Mouse (Mus musculus) midbrain, embryonic 12.5 days (tissue): ENCODE measurements around the gene Runx1. TPM values are rescaled to one million over a fixed set of nuclear protein-coding genes. Genes with fewer than 3 reads are reported as not detected.

Experiments used
- ATAC-seq: fragments of 200-750 bp; cut with Nextera tagmentation; 2 replicates; pipeline ENCODE4 v1.8.0; 2017; ENCODE audit warnings: low read depth, moderate TSS enrichment, moderate library complexity; ENCODE audit not compliant: low FRiP score
- H3K27ac ChIP-seq: fragments of 300-500 bp; sonication (generic); replicated peaks from 2 replicates; pipeline ENCODE4 v1.5.1; 2016; ENCODE audit warnings: mild to moderate bottlenecking
- H3K27me3 ChIP-seq: fragments of 300-500 bp; sonication (generic); 2 replicates; pipeline ENCODE4 v1.6.1; 2016; ENCODE audit warnings: mild to moderate bottlenecking
- H3K36me3 ChIP-seq: fragments of 300-500 bp; sonication (generic); 2 replicates; pipeline ENCODE4 v1.6.1; 2016
- H3K4me1 ChIP-seq: fragments of 300-500 bp; sonication (generic); 2 replicates; pipeline ENCODE4 v1.6.1; 2016
- H3K4me2 ChIP-seq: fragments of 300-500 bp; sonication (generic); replicated peaks from 2 replicates; pipeline ENCODE4 v1.6.1; 2016; ENCODE audit warnings: mild to moderate bottlenecking, moderate library complexity
- H3K4me3 ChIP-seq: fragments of 300-500 bp; sonication (generic); 2 replicates; pipeline ENCODE4 v1.5.1; 2016; ENCODE audit warnings: mild to moderate bottlenecking
- H3K9ac ChIP-seq: fragments of 300-500 bp; sonication (generic); replicated peaks from 2 replicates; pipeline ENCODE4 v1.6.1; 2016; ENCODE audit warnings: mild to moderate bottlenecking, moderate library complexity
- H3K9me3 ChIP-seq: fragments of 300-500 bp; sonication (generic); 2 replicates; pipeline ENCODE4 v1.6.1; 2016; ENCODE audit warnings: mild to moderate bottlenecking
- WGBS: fragments of 180-500 bp; shearing (Covaris S2); methylation state at CpG from one replicate; pipeline ENCODE4 v1.1.7; 2016; 5-methylcytosine and 5-hydroxymethylcytosine counted together
- polyA plus RNA-seq: library from polyadenylated mRNA; unstranded; fragments of >200 nt; fragmentation: Nextera tagmentation; extraction: Ambion mirVana; gene quantifications from 2 replicates; pipeline ENCODE4 v1.2.1, GENCODE M21; 2016

Gene Runx1
- polyA plus RNA-seq, 1 experiment from 2014 or later: 3.6 TPM

DNA sequence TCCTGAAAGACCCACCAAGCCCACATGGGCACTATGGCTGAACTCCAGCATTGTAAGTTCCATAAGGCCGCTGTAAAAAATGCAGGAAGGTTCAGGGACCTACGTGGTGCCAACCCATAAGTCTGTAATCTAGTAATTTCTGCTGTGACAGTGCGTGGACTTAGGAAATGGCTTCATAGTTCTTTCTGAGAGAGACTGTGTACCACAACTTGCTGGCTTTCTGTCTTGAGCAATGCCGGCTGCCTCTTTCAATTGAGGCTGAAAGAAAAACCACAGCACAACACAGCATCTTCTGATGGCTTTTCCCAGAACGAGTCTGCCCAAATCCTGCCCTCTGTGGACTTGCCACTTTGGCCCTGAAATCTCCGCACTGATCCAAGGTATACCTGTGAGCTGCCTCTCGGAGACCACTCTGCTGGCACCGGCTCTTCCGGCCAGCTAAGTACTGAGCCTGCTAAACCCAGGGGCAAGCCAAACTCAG, 1.2 kb downstream of the Runx1 start:
- Histone ChIP-seq H3K4me3 (no peak overlapping the region), H3K4me2 (no peak overlapping the region), H3K4me1 (peaks cover 16% of the 10 kb centered on the region), H3K27me3 (peaks cover 9% of the 10 kb centered on the region), H3K36me3 (no peaks in the 10 kb centered on the region), H3K9ac (no peak overlapping the region), H3K9me3 (no peaks in the 10 kb centered on the region), H3K27ac (no peak overlapping the region)
- no peak for ATAC-seq
- WGBS: 89% methylated on average over 9 of the region's 9 CpGs

DNA sequence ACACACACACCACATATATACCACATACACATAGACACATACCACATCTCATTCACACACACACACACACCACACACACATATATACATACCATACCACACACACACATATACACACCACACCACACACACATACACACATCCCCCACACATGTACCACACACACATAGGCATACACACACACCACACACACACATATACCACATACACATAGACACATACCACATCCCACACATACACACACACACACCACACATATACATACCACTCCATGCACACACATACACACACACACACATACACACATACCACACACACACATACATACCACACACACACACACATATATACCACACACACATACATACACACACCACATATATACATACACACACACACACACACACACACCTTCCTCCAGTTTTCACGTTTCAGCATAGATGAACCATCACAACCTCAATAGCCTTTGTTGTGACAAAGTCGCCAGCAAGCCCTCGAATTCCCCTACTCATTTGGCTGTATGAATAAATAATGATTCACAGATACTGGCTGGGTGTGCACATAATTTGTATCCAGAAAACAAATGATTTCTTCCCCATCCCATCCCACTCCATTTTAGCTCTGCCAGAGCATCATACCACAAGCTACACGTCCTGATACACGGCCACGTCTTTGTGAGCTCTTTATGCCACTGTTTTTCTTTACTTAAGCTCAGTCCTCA, 1.8 kb downstream of the Runx1 start:
- Histone ChIP-seq H3K36me3 (no peaks in the 10 kb centered on the region), H3K9ac (no peak overlapping the region), H3K4me2 (no peak overlapping the region), H3K4me1 (peaks cover 16% of the 10 kb centered on the region), H3K4me3 (no peak overlapping the region), H3K27ac (no peak overlapping the region), H3K27me3 (peaks cover 3% of the 10 kb centered on the region), H3K9me3 (no peaks in the 10 kb centered on the region)
- 81% methylated on average over 6 of the region's 6 CpGs for WGBS
- ATAC-seq: no peak

DNA sequence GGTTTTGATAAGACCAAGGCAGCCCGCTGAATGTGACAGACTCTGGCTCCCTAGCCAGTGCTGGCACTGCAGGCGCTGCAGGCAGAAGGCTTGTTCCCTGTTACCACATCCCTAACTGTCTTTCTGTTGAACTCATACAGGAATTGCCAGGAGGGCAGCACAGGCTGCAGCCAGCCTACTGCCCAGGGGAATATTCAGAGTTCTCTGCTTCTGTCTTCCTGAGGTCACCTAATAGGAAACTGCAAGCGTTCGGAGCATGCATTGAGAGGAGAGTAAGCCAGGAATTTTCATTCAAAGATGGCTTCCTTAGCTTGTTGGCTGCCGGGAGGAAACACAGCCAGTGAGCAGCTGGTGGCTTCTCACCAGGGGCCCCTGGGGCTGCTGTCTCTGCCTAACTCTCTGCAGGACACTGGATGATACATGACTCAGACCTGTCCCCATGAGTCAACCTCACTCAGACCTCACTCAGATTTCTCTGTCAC, 2.5 kb downstream of the Runx1 start:
- no peaks in the 10 kb centered on the region; the same call in 1 of the 2 replicates for H3K27me3 ChIP-seq
- no peak overlapping the region for H3K4me2 ChIP-seq
- H3K4me1 ChIP-seq: peaks cover 15% of the 10 kb centered on the region
- H3K4me3 ChIP-seq: no peak overlapping the region
- no peak overlapping the region for H3K27ac ChIP-seq
- no peaks in the 10 kb centered on the region for H3K9me3 ChIP-seq
- no peak overlapping the region for H3K9ac ChIP-seq
- 53% methylated on average over 5 of the region's 5 CpGs for WGBS
- ATAC-seq: no peak
- H3K36me3 ChIP-seq: no peaks in the 10 kb centered on the region

DNA sequence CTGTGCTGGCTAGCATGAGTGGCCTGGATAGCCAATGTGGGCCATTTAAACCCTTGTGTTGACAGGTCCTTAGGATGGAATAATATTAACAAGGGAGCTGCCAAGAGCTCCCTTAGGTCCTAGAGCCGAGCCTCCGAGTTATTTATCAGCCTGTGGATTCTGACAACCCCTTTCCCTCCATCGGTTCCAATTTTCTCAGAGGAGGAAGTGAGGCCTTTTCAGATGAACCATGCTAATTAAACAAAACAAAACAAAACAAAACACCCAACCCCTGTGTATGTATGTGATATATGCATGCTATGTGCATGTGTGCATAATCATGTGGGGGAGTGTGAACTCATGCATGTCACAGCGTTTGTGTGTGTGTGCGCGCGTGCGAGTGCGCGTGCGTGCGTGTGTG, 3.3 kb downstream of the Runx1 start:
- H3K9me3 ChIP-seq: no peaks in the 10 kb centered on the region
- H3K27me3 ChIP-seq: no peaks in the 10 kb centered on the region; the same call in 1 of the 2 replicates
- no peaks in the 10 kb centered on the region for H3K36me3 ChIP-seq
- H3K4me2 ChIP-seq: no peak overlapping the region
- no peak overlapping the region for H3K9ac ChIP-seq
- no peak for ATAC-seq
- peaks cover 8% of the 10 kb centered on the region; the same call in 1 of the 2 replicates for H3K4me1 ChIP-seq
- no peak overlapping the region for H3K27ac ChIP-seq
- 88% methylated on average over 12 of the region's 12 CpGs for WGBS
- H3K4me3 ChIP-seq: no peak overlapping the region

DNA sequence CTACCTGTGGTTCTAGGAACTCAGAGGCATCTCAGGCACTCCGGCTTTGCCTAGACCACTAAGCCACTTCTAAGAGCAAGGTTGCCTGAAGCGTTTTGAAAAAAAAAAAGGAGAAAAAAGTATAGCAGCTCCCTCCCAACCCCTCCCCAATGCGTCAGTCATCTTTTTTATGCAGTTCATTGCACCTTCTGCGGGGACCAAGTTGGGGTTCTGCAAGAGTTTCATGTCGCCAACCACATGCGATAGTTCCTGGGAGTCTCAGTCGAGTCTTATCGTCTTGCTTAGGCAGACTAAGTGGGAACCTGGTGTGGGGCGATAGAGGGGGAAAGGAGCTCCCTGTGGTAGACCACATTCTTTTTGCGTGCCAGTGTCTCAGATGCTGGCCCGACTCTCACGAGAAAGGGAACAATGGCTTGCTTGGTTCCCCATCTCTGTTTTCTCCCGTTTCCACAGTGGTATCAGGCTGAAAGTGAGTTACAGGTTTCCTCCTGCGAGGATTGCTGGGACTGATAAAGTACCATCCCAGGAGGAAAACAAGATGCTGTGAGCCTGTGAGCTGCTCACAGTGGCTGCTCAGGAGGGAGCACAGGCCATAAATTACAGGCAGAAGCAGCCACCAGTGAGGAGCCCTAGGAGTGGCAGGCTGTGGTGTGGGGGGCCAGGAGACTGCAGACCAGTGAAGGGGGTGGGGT, 3.9 kb downstream of the Runx1 start:
- Histone ChIP-seq H3K27me3 (no peaks in the 10 kb centered on the region; the same call in 1 of the 2 replicates), H3K9ac (no peak overlapping the region), H3K9me3 (no peaks in the 10 kb centered on the region), H3K27ac (no peak overlapping the region), H3K36me3 (no peaks in the 10 kb centered on the region), H3K4me1 (peaks cover 3% of the 10 kb centered on the region; the same call in 1 of the 2 replicates), H3K4me3 (no peak overlapping the region), H3K4me2 (no peak overlapping the region)
- no peak for ATAC-seq
- WGBS: 73% methylated on average over 14 of the region's 14 CpGs

DNA sequence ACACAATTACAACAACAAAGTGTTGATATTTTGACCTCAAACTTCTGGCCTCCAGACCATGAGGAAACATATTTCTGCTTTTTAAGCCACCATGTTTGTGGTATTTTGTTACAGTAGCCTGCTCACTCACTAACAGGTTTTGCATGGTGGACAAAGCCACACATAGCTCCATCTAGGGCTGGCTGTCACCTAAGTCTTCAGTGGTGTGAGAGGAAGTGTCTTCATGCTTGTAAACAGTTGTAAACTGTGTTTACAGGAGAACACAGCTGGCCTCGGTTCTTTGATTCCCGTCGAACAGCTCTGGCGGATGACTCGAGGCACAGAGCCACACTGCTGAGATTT, 4.4 kb downstream of the Runx1 start:
- no peaks in the 10 kb centered on the region for H3K4me1 ChIP-seq
- H3K9ac ChIP-seq: no peak overlapping the region
- no peaks in the 10 kb centered on the region for H3K9me3 ChIP-seq
- no peaks in the 10 kb centered on the region; the same call in 1 of the 2 replicates for H3K27me3 ChIP-seq
- no peak for ATAC-seq
- no peaks in the 10 kb centered on the region for H3K36me3 ChIP-seq
- WGBS: 81% methylated on average over 5 of the region's 5 CpGs
- H3K27ac ChIP-seq: no peak overlapping the region
- H3K4me2 ChIP-seq: no peak overlapping the region
- no peak overlapping the region for H3K4me3 ChIP-seq

DNA sequence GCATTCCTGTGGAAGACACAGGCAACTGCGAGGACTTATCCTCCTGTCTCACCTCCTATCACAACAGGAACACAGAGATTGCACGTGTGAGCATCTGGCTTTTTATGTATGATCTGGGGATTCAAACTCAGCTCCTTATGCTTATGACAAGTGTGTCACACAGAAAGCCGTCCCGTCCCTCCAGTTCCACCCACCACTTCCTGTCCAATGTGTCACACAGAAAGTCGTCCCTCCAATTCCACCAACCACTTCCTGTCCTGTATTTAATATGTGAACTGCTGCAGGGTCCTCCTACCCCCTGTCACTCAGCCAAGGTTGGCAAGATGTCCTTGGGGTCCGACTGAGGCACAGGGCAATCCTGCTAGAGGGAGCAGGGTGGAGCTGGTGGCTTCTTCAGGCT, 5.5 kb downstream of the Runx1 start:
- Histone ChIP-seq H3K27ac (no peak overlapping the region), H3K9me3 (no peaks in the 10 kb centered on the region), H3K27me3 (no peaks in the 10 kb centered on the region; the same call in 1 of the 2 replicates), H3K36me3 (no peaks in the 10 kb centered on the region), H3K4me1 (no peaks in the 10 kb centered on the region), H3K4me2 (no peak overlapping the region), H3K4me3 (no peak overlapping the region), H3K9ac (no peak overlapping the region)
- 89% methylated on average over 6 of the region's 6 CpGs for WGBS
- ATAC-seq: no peak

DNA sequence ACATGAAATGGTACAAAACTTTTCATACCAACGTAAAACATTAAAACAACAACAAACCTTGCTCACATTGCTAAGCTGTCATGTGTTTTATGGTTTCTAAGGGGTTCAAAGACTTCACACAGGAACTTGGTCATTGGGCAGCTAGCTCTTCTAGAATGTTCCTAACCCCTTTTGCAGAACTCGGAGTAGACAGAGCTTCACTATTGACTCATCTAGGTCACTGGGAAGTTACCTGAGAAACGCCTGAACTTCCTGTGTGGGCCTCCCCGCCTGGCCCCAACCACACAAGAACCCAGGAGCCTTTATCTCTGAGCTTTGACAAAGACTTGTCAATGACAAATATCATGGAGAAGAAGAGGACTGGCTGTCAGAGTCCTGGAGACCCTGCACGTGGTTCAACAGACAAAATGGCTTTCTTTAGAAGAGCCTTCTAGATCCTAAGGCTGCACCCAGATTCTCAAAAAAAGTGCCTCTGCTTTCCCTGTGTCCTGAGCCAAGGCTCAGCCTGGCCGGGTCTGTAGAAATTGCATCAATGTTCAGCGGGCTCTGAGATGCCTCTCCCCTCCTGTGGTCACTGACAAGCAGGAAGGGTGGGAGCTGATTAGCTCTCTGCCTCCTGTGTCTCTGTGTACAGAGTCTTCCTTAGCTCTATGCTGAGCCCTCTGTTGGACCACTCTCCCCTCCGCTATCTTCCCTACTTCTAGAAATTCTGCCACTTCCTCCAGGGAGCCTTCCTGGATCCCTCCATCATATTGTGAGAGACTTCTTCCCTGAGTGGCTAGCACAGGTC, 7.3 kb downstream of the Runx1 start:
- Histone ChIP-seq H3K27me3 (no peaks in the 10 kb centered on the region), H3K4me2 (no peak overlapping the region), H3K9me3 (no peaks in the 10 kb centered on the region), H3K4me1 (no peaks in the 10 kb centered on the region), H3K27ac (no peak overlapping the region), H3K4me3 (no peak overlapping the region), H3K9ac (no peak overlapping the region), H3K36me3 (no peaks in the 10 kb centered on the region)
- no peak for ATAC-seq
- WGBS: 83% methylated on average over 8 of the region's 8 CpGs

DNA sequence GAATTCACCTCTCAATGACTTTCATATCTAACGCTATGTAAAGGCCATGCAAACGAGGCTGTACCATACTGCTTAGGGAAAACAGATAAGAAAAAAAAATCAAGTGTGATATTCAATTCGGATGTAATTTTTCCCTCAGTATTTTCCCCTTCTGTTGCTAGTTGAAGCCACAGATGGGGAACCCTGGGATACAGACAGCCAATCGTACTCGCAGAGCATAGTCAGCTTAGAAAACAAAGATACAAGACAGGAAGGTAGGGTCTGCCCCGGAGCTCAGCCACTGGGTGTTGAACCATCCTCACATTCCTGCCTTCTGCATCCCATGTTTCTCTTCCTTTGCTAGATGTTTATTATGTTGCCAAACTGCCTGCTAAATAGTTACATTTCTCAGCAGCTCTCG, 9.9 kb downstream of the Runx1 start:
- Histone ChIP-seq H3K9ac (no peak overlapping the region), H3K4me1 (no peaks in the 10 kb centered on the region), H3K4me2 (no peak overlapping the region), H3K9me3 (no peaks in the 10 kb centered on the region), H3K36me3 (no peaks in the 10 kb centered on the region), H3K4me3 (no peak overlapping the region), H3K27ac (no peak overlapping the region), H3K27me3 (no peaks in the 10 kb centered on the region)
- no peak for ATAC-seq
- WGBS: 89% methylated on average over 7 of the region's 7 CpGs

DNA sequence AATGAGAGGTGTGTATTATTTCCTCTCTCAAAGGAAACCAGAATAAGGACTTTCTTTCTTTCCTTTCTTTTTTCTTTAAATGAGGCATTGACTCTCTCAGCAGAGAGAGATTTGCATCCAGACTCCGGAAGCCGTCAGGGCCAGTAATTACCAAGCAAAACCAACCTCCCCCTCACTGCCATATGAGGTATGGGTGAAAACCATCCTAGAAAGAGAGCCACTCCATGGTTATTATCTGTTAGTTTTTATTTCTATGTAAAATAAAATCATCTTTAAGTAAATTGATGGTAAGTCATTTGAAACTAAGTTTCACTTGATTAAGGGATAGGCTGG, 10.8 kb downstream of the Runx1 start:
- no peak for ATAC-seq
- H3K27me3 ChIP-seq: no peaks in the 10 kb centered on the region
- no peaks in the 10 kb centered on the region for H3K36me3 ChIP-seq
- H3K4me3 ChIP-seq: no peak overlapping the region
- H3K27ac ChIP-seq: no peak overlapping the region
- H3K4me1 ChIP-seq: no peaks in the 10 kb centered on the region
- no peaks in the 10 kb centered on the region for H3K9me3 ChIP-seq
- H3K4me2 ChIP-seq: no peak overlapping the region
- WGBS: 69% methylated on average over 2 of the region's 2 CpGs
- H3K9ac ChIP-seq: no peak overlapping the region

DNA sequence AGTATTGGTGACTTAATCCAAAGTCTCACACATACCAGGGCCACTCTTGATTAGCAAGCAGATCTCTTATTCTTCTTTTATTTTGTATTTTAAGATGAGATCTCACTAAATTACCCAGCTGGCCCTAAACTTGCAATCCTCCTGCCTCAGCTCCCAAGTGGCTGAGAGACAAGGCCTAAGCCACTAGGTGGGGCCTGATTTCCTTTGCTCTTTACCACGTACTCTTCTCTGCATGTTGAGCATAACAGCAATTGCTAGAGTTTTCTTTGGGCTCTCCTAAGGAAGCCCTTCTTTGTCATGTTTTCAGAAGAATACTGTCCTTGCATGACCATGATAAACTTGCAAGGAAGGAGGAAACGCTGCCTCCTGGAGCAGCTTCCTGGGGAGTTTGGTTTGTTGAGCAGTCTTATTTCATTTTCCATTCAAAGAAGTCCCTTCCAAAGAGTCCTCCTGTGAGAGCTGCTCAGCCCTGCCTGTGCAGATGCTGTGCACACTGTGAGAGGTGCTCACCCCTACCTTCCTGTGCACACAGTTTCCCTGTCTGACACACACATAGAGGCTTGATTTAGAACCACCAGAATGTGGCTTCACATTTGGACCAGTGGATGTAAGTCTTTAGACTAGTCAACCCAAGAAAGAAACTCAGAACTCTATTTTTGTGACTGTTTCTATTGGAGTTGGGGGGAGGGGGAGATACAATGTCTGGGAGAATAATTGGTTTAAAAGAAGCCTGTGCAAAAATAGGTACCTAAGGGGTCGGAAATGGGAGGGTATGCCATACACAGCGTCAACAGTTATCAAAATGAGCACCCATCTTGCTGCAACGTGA, 11.4 kb downstream of the Runx1 start:
- no peak overlapping the region for H3K4me2 ChIP-seq
- H3K4me1 ChIP-seq: no peaks in the 10 kb centered on the region
- no peak overlapping the region for H3K27ac ChIP-seq
- no peak overlapping the region for H3K4me3 ChIP-seq
- no peak for ATAC-seq
- no peaks in the 10 kb centered on the region for H3K27me3 ChIP-seq
- H3K9me3 ChIP-seq: no peaks in the 10 kb centered on the region
- H3K9ac ChIP-seq: no peak overlapping the region
- H3K36me3 ChIP-seq: no peaks in the 10 kb centered on the region
- WGBS: 75% methylated on average over 5 of the region's 5 CpGs
